Mouse (Mus musculus) heart, postnatal 36 days (tissue): Measurements from ENCODE around the gene Smug1. TPM values are rescaled to one million over a fixed set of nuclear protein-coding genes. Genes with fewer than 3 reads are reported as not detected.

Experiments
- DNase-seq, 2 experiments: peaks; one replicate each; pipeline ENCODE4 v3.0.0; 2021 to 2022
- intact Hi-C: fragments of 180-260 bp; cut with DNase I; formaldehyde crosslinking; loops from one replicate; pipeline ENCODE4 v1.15.1; 2025
- total RNA-seq, 2 experiments: library from RNA; stranded (reverse); gene quantifications; 2 replicates each; pipeline ENCODE4 v1.2.3; 2021

Gene Smug1
- total RNA-seq, 2 experiments from 2014 or later: 13.2 to 15.7 TPM

DNA sequence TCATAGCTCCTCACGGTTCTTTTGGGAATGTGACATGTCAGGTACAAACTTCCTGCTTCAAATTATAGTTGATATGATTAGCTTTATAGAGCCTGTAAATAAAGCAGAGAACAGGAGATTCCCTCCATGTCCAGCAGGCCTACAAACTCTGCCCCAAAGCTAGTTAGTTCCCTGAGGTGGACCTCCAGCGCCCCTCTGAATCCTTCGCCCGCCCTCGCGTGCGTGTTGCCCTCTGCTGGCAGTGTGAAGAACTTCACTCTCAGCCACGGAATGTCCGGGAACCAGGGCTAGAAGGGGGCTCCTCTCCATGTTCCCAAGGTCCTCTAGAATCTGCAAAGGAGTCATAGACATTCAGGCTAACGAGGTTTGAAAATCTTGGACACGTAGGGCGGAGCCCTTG, 11.2 kb upstream of the Smug1 start:
- intact Hi-C loops: loop anchor here (10.0 kb wide), 1 partner anchor 483 kb away; no protein-coding TSS in a partner anchor
- peak; percentile 45 to 47 for DNase-seq

DNA sequence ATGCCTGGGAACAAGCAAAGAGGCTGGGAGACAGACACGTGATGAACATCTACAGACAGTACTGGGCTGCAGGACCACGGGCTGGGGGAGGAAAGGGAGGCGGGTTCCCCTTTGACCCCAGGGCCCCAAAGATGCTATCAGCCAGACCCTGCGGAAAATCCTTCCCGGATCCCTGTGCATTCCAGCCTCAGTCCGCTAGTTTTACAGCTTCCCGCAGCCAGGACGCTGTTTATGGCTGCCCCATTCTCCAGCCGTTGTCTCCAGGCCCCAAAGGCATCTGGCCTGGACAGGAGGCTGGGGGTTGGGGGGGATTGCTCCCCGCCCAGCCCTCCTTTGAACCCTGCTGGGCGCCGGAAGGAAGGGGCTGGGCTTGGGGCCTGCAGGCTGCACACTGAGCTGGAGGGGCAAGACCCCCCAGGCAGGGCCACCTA, 10.7 kb upstream of the Smug1 start:
- intact Hi-C loops: loop anchor here (1.0 to 10.0 kb wide), 2 partner anchors 190 to 483 kb away; no protein-coding TSS in a partner anchor
- DNase-seq: no peak

GRCm38 (mm10) chr15:103176874-103177421, 10.1 kb upstream of the Smug1 start:
- intact Hi-C loops: loop anchor here (1.0 to 10.0 kb wide), 2 partner anchors 190 to 482 kb away; no protein-coding TSS in a partner anchor
- peak; percentile 89 to 95 for DNase-seq

- DNase-seq: no peak
- intact Hi-C loops: loop anchor here (5.0 to 10.0 kb wide), 2 partner anchors 411 to 478 kb away; no protein-coding TSS in a partner anchor
Observed at GRCm38 (mm10) chr15:103173251-103173650, 6.4 kb upstream of the Smug1 start.

DNA sequence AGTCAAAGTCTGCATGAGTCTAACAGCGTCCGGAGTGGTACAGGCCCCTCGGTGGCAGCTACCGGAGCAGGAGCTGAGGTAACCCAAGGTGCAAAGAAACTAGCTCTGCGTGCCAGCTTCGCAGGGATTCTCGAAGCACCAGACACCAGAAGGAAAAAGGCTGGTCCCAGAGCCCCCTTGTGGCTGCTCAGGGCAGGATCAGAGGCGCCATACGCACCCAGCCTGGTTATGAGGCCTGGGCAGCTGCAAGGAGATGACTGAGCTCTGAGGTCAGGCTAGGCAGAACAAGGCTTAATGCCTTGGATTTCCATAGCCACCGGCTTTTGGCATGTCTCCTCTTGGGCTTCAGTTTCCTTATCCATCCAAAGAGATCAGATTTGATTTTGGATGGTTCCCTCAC, 5.6 kb upstream of the Smug1 start:
- DNase-seq: peak; percentile 41 to 54
- intact Hi-C loops: loop anchor here (5.0 to 10.0 kb wide), 2 partner anchors 410 to 478 kb away; no protein-coding TSS in a partner anchor

- intact Hi-C loops: loop anchor here (5.0 to 10.0 kb wide), 2 partner anchors 409 to 476 kb away; no protein-coding TSS in a partner anchor
- no peak for DNase-seq
Observed at GRCm38 (mm10) chr15:103171276-103171675, 4.4 kb upstream of the Smug1 start.

- DNase-seq: no peak
Observed at GRCm38 (mm10) chr15:103170316-103170679, 3.4 kb upstream of the Smug1 start.

GRCm38 (mm10) chr15:103169612-103170315, 2.9 kb upstream of the Smug1 start:
- intact Hi-C loops: loop anchor here (5.0 to 10.0 kb wide), 2 partner anchors 407 to 475 kb away; no protein-coding TSS in a partner anchor
- DNase-seq: no peak

More at GRCm38 (mm10) chr15:103170316-103170679, 3.4 kb upstream of the Smug1 start:
- intact Hi-C loops: loop anchor here (5.0 to 10.0 kb wide), 2 partner anchors 408 to 475 kb away; no protein-coding TSS in a partner anchor

GRCm38 (mm10) chr15:103168801-103169611, 2.1 kb upstream of the Smug1 start:
- intact Hi-C loops: no loop called here
- DNase-seq: peak in 1 of 2 experiments; percentile 15

- intact Hi-C loops: no loop called here
Observed at GRCm38 (mm10) chr15:103167786-103168185, 894 bp upstream of the Smug1 start.

GRCm38 (mm10) chr15:103165924-103166323, 968 bp downstream of the Smug1 start:
- intact Hi-C loops: loop anchor here (1.0 kb wide), 1 partner anchor 153 kb away; no protein-coding TSS in a partner anchor

More at GRCm38 (mm10) chr15:103167786-103168185, 894 bp upstream of the Smug1 start:
- no peak for DNase-seq

DNA sequence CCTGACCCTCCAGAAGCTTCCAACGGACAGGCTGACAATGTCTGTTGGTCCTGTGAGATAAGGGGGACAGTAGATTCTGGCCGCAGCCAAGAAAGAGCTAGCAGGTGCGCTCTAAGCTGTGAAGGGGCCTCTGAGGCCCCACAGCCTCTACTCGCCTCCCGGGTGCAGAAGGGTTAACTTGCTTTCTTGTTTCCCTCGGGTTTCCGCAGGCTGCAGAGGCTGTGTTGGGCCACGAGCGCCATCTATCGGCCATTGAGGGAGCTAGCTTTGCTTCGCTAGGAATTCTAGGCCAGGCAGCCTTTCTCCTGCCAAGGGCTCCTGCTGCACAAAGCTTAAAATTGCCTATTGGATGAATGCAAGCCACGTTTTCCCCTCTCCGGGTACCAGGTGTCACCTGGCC, 1.5 kb downstream of the Smug1 start:
- intact Hi-C loops: loop anchor here (1.0 kb wide), 1 partner anchor 152 kb away; no protein-coding TSS in a partner anchor
- peak; percentile 87 to 89 for DNase-seq

More at GRCm38 (mm10) chr15:103165924-103166323, 968 bp downstream of the Smug1 start:
- DNase-seq: no peak

DNA sequence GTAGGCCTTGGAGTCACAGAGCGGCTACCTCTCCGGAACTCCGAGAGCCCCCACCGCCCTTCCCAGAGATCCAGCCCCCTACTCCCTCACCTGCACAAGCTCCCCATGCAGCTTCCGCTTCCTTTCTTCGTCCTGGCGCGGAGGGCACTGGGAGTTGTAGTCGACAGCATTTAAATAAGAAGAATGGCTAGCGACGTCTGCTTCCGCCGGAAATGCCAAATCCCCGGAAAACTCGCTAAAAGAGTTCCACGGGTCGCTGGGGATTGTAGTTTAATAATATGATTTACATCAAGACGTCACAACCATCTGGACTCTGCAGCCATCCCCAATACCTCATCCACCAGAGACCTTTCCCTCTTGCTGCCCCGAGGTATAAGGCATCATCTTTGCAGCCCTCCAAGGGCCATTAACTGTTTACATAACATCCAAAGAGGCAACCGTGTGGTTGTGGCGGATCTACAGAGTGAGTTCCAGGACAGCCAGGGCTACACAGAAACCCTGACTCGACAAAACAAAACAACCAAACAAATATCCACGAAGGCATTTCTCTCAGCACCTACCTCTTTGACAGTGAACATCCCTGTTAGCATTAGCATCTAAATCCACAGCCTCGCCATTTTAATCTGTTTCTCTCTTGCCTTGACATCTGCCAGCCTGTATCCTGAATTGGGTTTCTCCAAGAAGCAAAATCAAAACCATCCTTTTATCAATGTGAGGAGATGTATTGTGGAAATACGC, 3.5 kb downstream of the Smug1 start:
- intact Hi-C loops: no loop called here
- DNase-seq: peak; percentile 85 to 89

DNA sequence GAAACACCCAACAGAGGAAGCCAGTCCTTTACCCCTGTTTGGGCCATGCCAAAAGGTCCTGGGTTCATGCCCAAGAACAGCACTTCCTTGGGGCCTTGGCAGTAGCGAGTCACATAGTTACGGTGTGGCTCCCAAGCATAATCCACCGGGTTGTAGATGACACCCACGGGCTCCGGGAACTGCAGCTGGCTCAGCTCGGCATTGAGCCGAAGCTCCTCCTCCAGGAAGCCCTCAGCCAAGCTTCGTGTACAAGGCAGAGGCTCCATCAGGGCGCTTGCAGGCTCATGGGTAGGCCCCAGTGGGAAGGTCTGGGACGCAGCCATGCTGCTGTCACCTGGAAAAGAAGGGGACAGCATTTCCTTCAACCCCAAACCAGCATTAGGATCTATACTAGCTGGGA, 9.3 kb downstream of the Smug1 start:
- no peak for DNase-seq
- intact Hi-C loops: no loop called here

DNA sequence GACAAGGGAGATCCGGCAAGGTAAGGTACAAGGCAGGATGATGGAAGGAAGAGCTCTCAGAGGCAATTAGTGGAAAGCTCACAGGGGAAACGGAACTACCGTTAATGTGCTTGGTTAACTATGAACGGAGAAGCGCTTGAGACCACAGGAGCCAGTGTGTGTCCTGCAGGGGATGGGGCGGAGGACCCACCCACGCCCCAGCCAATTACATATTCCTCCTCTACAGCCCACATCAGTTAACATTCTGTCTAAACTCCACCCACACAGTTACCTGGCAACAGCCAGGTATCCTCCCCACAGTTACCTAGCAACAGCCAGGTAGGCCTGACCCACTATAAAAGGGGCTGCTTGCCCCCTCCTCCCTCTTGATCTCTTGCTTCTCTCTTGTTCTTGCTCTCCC, 10.0 kb downstream of the Smug1 start:
- no peak for DNase-seq
- intact Hi-C loops: no loop called here

- no peak for DNase-seq
- intact Hi-C loops: no loop called here
Observed at GRCm38 (mm10) chr15:103155366-103156321, 11.2 kb downstream of the Smug1 start.

- no peak for DNase-seq
- intact Hi-C loops: no loop called here
Observed at GRCm38 (mm10) chr15:103152890-103153610, 13.8 kb downstream of the Smug1 start.

DNA sequence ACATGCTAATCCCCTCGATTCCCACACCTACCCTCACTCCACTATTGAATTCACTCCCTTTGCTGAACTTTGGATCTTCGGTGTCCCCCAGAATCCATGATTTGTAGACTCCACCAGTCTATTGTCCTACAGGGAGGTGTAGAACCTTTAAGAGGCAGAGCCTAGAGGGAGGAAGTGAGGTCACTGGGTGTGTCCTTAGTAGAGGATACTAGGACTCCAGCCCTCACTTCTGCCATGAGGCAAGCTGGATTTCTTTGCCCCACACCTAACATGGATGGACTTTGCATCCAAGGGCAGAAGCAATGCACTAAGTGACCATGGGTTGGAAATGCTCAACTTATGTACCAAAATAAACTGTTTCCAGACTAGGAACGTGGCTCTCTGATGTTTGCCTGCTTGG, 14.5 kb downstream of the Smug1 start:
- DNase-seq: no peak
- intact Hi-C loops: no loop called here
